Mouse (Mus musculus): ENCODE data around the gene Tmco1. TPM values are rescaled to one million over a fixed set of nuclear protein-coding genes. Genes with fewer than 3 reads are reported as not detected.

Tmco1 gene
- polyA plus RNA-seq, 1 experiment from 2014 or later = 95.3 TPM

- WGBS = 85% methylated on average over 4 of the region's 4 CpGs
- ATAC-seq = no peak
- H3K9me3 ChIP-seq (ENCODE audit: control insufficient read depth) = no peaks in the 10 kb centered on the region
These were observed 5.0 kb downstream of the Tmco1 start for GRCm38 (mm10) chr1:167313220-167313619.

DNA sequence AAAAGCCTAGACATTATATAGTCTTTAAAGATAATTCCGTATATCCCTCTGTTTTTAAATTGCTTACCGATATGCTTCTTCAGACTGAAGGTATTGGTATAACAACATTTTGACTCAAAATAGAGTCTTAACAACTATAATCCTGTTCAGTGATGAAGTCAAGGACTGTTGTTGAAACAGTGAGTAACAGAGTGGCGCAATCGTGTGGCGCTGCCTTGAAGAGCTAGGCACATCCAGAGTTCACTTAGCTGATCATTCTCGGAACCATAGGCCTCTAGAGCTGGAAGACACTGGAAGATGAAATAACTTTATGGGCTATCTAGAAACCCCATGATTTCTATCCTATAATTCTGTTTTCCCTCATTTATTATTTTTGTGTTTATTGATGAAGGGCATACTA, 13.5 kb downstream of the Tmco1 start:
- no peak for ATAC-seq
- H3K4me1 ChIP-seq (replicated peaks; ENCODE audit: control insufficient read depth, insufficient read depth, low read length) = no peaks in the 10 kb centered on the region
- no peak overlapping the region for H3K4me3 ChIP-seq (ENCODE audit: low read depth, low read length)
- no peaks in the 10 kb centered on the region for H3K9me3 ChIP-seq (ENCODE audit: control insufficient read depth)
- WGBS = 92% methylated on average over 6 of the region's 6 CpGs
- peaks cover 69% of the 10 kb centered on the region for H3K36me3 ChIP-seq (ENCODE audit: control insufficient read depth, insufficient read depth)
- H3K27me3 ChIP-seq (replicated peaks; ENCODE audit: control insufficient read depth, insufficient read depth, low read length) = no peaks in the 10 kb centered on the region
- no peak overlapping the region for H3K27ac ChIP-seq (ENCODE audit: low read depth, low read length)
- H3K4me2 ChIP-seq (replicated peaks; ENCODE audit: low read depth) = no peak overlapping the region
- no peak for TF ChIP-seq CTCF (IDR thresholded peaks at IDR 0.05; ENCODE audit: low read depth)
- no peak overlapping the region for H3K9ac ChIP-seq (ENCODE audit: low read depth, low read length)

More at GRCm38 (mm10) chr1:167313220-167313619, 5.0 kb downstream of the Tmco1 start:
- no peak overlapping the region for H3K9ac ChIP-seq (ENCODE audit: low read depth, low read length)
- H3K36me3 ChIP-seq (ENCODE audit: control insufficient read depth, insufficient read depth) = peaks cover 22% of the 10 kb centered on the region
- H3K27me3 ChIP-seq (replicated peaks; ENCODE audit: control insufficient read depth, insufficient read depth, low read length) = no peaks in the 10 kb centered on the region
- H3K4me3 ChIP-seq (ENCODE audit: low read depth, low read length) = no peak overlapping the region
- TF ChIP-seq CTCF (IDR thresholded peaks at IDR 0.05; ENCODE audit: low read depth) = peak; percentile 47
- no peak overlapping the region for H3K4me2 ChIP-seq (replicated peaks; ENCODE audit: low read depth)
- H3K27ac ChIP-seq (ENCODE audit: low read depth, low read length) = no peak overlapping the region
- no peaks in the 10 kb centered on the region for H3K4me1 ChIP-seq (replicated peaks; ENCODE audit: control insufficient read depth, insufficient read depth, low read length)

- H3K27ac ChIP-seq (ENCODE audit: low read depth, low read length) = no peak overlapping the region
- no peaks in the 10 kb centered on the region for H3K27me3 ChIP-seq (replicated peaks; ENCODE audit: control insufficient read depth, insufficient read depth, low read length)
- no peak overlapping the region for H3K9ac ChIP-seq (ENCODE audit: low read depth, low read length)
- peaks cover 62% of the 10 kb centered on the region for H3K36me3 ChIP-seq (ENCODE audit: control insufficient read depth, insufficient read depth)
- H3K4me3 ChIP-seq (ENCODE audit: low read depth, low read length) = no peak overlapping the region
- ATAC-seq = no peak
- 93% methylated on average over 6 of the region's 6 CpGs for WGBS
- no peaks in the 10 kb centered on the region for H3K4me1 ChIP-seq (replicated peaks; ENCODE audit: control insufficient read depth, insufficient read depth, low read length)
- H3K4me2 ChIP-seq (replicated peaks; ENCODE audit: low read depth) = no peak overlapping the region
- no peak for TF ChIP-seq CTCF (IDR thresholded peaks at IDR 0.05; ENCODE audit: low read depth)
- H3K9me3 ChIP-seq (ENCODE audit: control insufficient read depth) = no peaks in the 10 kb centered on the region
These were observed 20.6 kb downstream of the Tmco1 start for GRCm38 (mm10) chr1:167328776-167329175.

GRCm38 (mm10) chr1:167331106-167331505, 22.9 kb downstream of the Tmco1 start:
- H3K9me3 ChIP-seq (ENCODE audit: control insufficient read depth) = no peaks in the 10 kb centered on the region
- no peaks in the 10 kb centered on the region for H3K27me3 ChIP-seq (replicated peaks; ENCODE audit: control insufficient read depth, insufficient read depth, low read length)
- no peak overlapping the region for H3K27ac ChIP-seq (ENCODE audit: low read depth, low read length)
- H3K4me1 ChIP-seq (replicated peaks; ENCODE audit: control insufficient read depth, insufficient read depth, low read length) = no peaks in the 10 kb centered on the region
- H3K4me2 ChIP-seq (replicated peaks; ENCODE audit: low read depth) = no peak overlapping the region
- ATAC-seq = no peak
- TF ChIP-seq CTCF (IDR thresholded peaks at IDR 0.05; ENCODE audit: low read depth) = no peak
- H3K9ac ChIP-seq (ENCODE audit: low read depth, low read length) = no peak overlapping the region
- peaks cover 55% of the 10 kb centered on the region for H3K36me3 ChIP-seq (ENCODE audit: control insufficient read depth, insufficient read depth)
- no peak overlapping the region for H3K4me3 ChIP-seq (ENCODE audit: low read depth, low read length)
- WGBS = 96% methylated on average over 8 of the region's 8 CpGs

GRCm38 (mm10) chr1:167336398-167336797, 28.2 kb downstream of the Tmco1 start:
- Histone ChIP-seq H3K27ac (ENCODE audit: low read depth, low read length) (no peak overlapping the region), H3K9me3 (ENCODE audit: control insufficient read depth) (no peaks in the 10 kb centered on the region), H3K9ac (ENCODE audit: low read depth, low read length) (no peak overlapping the region), H3K4me2 (replicated peaks; ENCODE audit: low read depth) (no peak overlapping the region), H3K4me1 (replicated peaks; ENCODE audit: control insufficient read depth, insufficient read depth, low read length) (no peaks in the 10 kb centered on the region), H3K4me3 (ENCODE audit: low read depth, low read length) (no peak overlapping the region), H3K36me3 (ENCODE audit: control insufficient read depth, insufficient read depth) (peaks cover 17% of the 10 kb centered on the region; the same call in 1 of the 2 replicates), H3K27me3 (replicated peaks; ENCODE audit: control insufficient read depth, insufficient read depth, low read length) (0 out of 2 replicates have a peak, but pooled peaks cover 2% of the 10 kb centered on the region)
- no peak for TF ChIP-seq CTCF (IDR thresholded peaks at IDR 0.05; ENCODE audit: low read depth)
- WGBS = 86% methylated on average over 3 of the region's 3 CpGs
- ATAC-seq = no peak

DNA sequence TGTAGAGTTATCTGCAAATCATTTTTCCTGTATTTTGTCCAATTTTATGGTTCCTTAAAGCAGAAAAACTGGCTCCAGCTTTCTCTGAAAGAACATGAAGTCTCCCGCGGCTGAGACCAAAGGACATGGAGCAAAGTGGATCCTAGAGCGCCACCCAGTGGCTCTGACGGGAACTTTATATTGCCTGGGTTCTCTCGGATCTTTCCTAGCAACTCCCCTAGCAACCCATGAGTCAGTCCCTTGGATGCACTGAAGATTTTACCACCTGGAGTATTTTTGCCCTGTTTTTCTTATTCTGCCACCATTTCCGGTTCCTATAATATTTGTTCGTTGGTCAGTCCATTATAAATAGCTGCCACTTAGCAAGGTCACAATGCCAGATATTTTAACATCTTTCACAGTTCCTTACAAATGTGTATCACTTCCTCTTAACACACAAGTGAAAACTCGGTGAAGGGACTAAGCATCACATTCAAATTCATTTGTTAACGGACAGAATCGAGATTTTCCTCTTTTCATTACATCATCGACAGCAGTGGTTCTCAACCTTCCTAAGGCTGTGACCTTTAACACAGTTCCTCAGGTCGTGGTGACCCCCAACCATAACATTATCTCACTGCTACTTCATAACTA, 29.4 kb downstream of the Tmco1 start:
- Histone ChIP-seq H3K4me3 (ENCODE audit: low read depth, low read length) (no peak overlapping the region), H3K36me3 (ENCODE audit: control insufficient read depth, insufficient read depth) (peaks cover 6% of the 10 kb centered on the region; the same call in 1 of the 2 replicates), H3K27ac (ENCODE audit: low read depth, low read length) (no peak overlapping the region), H3K4me2 (replicated peaks; ENCODE audit: low read depth) (no peak overlapping the region), H3K9me3 (ENCODE audit: control insufficient read depth) (no peaks in the 10 kb centered on the region), H3K9ac (ENCODE audit: low read depth, low read length) (no peak overlapping the region), H3K27me3 (replicated peaks; ENCODE audit: control insufficient read depth, insufficient read depth, low read length) (0 out of 2 replicates have a peak, but pooled peaks cover 2% of the 10 kb centered on the region), H3K4me1 (replicated peaks; ENCODE audit: control insufficient read depth, insufficient read depth, low read length) (no peaks in the 10 kb centered on the region)
- peak; percentile 90 for TF ChIP-seq CTCF (IDR thresholded peaks at IDR 0.05; ENCODE audit: low read depth)
- WGBS = 20% methylated on average over 12 of the region's 12 CpGs
- peak; percentile 67; the same call in 1 of the 2 replicates for ATAC-seq
